ENCODE assay signal across 8 mouse cellular contexts in the genomic region with DNA sequence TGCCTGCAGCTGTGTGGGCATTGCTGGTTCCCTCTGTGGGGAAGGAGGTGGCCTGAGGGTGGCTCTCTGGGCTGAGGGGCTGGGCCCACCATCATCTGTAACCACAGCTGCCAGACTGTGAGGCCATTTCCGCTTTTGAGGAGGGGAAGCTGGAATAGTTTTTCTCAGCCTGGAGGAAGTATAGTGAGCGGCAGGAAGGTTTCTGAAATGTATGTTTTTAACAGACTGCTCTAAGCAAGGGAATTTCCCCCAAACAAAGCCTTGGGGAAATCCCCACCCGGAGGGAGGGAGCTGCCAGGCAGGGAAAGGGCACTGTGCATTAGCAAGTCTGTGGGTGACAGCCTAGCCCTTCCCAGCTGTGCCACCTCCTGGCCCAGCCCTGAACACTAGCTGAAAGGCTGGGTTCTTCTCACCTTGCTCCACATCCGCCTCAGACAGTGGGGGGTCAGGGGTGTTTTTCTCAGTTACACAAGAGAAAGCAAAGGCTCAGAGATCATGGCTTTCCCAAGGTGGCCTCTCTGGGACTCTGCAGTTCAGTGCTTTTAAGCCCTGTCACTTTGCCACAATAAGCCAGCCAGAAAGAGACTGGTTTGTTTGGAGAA. TPM values are rescaled to one million over a fixed set of nuclear protein-coding genes. Genes with fewer than 3 reads are reported as not detected.
A peak's percentile ranks its signal among the peaks of the same experiment; 100 is the strongest.
DNase-seq lines count a peak whose midpoint lies in the region; ATAC-seq and TF ChIP-seq lines count a peak whose summit lies in the region.

No protein-coding gene starts in this region.

- H3K4me3 ChIP-seq in forebrain, embryonic 13.5 days: no peak overlapping the region
- H3K4me3 ChIP-seq in hindbrain, embryonic 14.5 days (replicated peaks; ENCODE audit: low read length): no peak overlapping the region
- no peak overlapping the region for H3K4me3 ChIP-seq in liver, embryonic 14.5 days (ENCODE audit: insufficient read depth in 1 of 2, low read depth in 2 of 2, low read length in 2 of 2)

- no peak overlapping the region; the same call in 1 of the 2 replicates for H3K9ac ChIP-seq in forebrain, embryonic 13.5 days
- peak overlapping the region; percentile 19; the same call in 1 of the 2 replicates for H3K9ac ChIP-seq in hindbrain, embryonic 14.5 days
- H3K9ac ChIP-seq in liver, embryonic 14.5 days (replicated peaks): no peak overlapping the region

- 6% methylated on average over 4 of the region's 4 CpGs for WGBS in forebrain, embryonic 13.5 days
- WGBS in hindbrain, embryonic 14.5 days: 6% methylated on average over 4 of the region's 4 CpGs
- WGBS in liver, embryonic 14.5 days (ENCODE audit: insufficient replicate concordance): 6% methylated on average over 4 of the region's 4 CpGs

- no peaks in the 10 kb centered on the region for H3K36me3 ChIP-seq in forebrain, embryonic 13.5 days (ENCODE audit: poor library complexity, severe bottlenecking)
- H3K36me3 ChIP-seq in hindbrain, embryonic 14.5 days (replicated peaks; ENCODE audit: control insufficient read depth, insufficient read depth): no peaks in the 10 kb centered on the region
- no peaks in the 10 kb centered on the region for H3K36me3 ChIP-seq in liver, embryonic 14.5 days (replicated peaks; ENCODE audit: control insufficient read depth, insufficient read depth, low read depth)

- peak overlapping the region; percentile 10 for H3K4me2 ChIP-seq in forebrain, embryonic 13.5 days
- H3K4me2 ChIP-seq in hindbrain, embryonic 14.5 days (replicated peaks): 0 out of 2 replicates have a peak overlapping the region, but pooled peaks have one; percentile 6
- peak overlapping the region; percentile 38 for H3K4me2 ChIP-seq in liver, embryonic 14.5 days (ENCODE audit: low read depth)

- peak; percentile 20 for ATAC-seq in Patski
- peak; percentile 16; the same call in 1 of the 2 replicates for ATAC-seq in forebrain, embryonic 13.5 days
- ATAC-seq in hindbrain, embryonic 14.5 days (ENCODE audit: low FRiP score): peak; percentile 31; the same call in 1 of the 2 replicates
- peak; percentile 52 for ATAC-seq in liver, embryonic 14.5 days (ENCODE audit: insufficient read depth)

- no peak for TF ChIP-seq CTCF in Patski (IDR thresholded peaks at IDR 0.05)
- TF ChIP-seq CTCF in liver, embryonic 14.5 days (IDR thresholded peaks at IDR 0.05; ENCODE audit: low read depth): 0 out of 2 replicates have a peak, but pooled peaks have one; percentile 3

- POLR2A ChIA-PET in Patski (lab: Charles Lee): interaction anchor here (0.5 kb wide), 1 partner anchor 1288 kb away, joined by 14 read pairs; no protein-coding TSS in a partner anchor

- DNase-seq in CD4-positive helper T cell, adult 2 months (ENCODE audit: low read depth, low spot score): peak; percentile 95
- DNase-seq in Patski (ENCODE audit: low read depth, low spot score): no peak
- DNase-seq in hindbrain, embryonic 14.5 days (ENCODE audit: low spot score): no peak
- DNase-seq in liver, embryonic 14.5 days (ENCODE audit: low read depth in 3 of 3, low spot score in 3 of 3): peak in 2 of 3 experiments; percentile 18 to 36
- peak; percentile 93 to 97 for DNase-seq in natural killer cell, adult 2 months (ENCODE audit: low spot score in 2 of 2)
- no peak for DNase-seq in cerebellum, adult 9-10 months
- DNase-seq in cerebellum, adult 11-12 months: no peak

- H3K4me1 ChIP-seq in forebrain, embryonic 13.5 days: peaks cover 89% of the 10 kb centered on the region
- H3K4me1 ChIP-seq in hindbrain, embryonic 14.5 days (replicated peaks; ENCODE audit: control insufficient read depth, insufficient read depth, low read length): peaks cover 48% of the 10 kb centered on the region
- peaks cover 6 to 21% of the 10 kb centered on the region in 2 experiments; a peak in 3 of 4 replicates for H3K4me1 ChIP-seq in liver, embryonic 14.5 days (replicated peaks; ENCODE audit: control insufficient read depth in 2 of 2, insufficient read depth in 2 of 2, low read length in 1 of 2)

- TF ChIP-seq EP300 in liver, embryonic 14.5 days (IDR thresholded peaks at IDR 0.05; ENCODE audit: low read depth): no peak

- peak overlapping the region; percentile 71 for H3K27ac ChIP-seq in forebrain, embryonic 13.5 days
- H3K27ac ChIP-seq in hindbrain, embryonic 14.5 days: peak overlapping the region; percentile 74
- H3K27ac ChIP-seq in liver, embryonic 14.5 days: no peak overlapping the region; the same call in 1 of the 2 replicates

- H3K27me3 ChIP-seq in Patski: no peaks in the 10 kb centered on the region
- no peaks in the 10 kb centered on the region for H3K27me3 ChIP-seq in forebrain, embryonic 13.5 days
- no peaks in the 10 kb centered on the region for H3K27me3 ChIP-seq in hindbrain, embryonic 14.5 days (ENCODE audit: control insufficient read depth, insufficient read depth, low read length)
- H3K27me3 ChIP-seq in liver, embryonic 14.5 days (ENCODE audit: control insufficient read depth, insufficient read depth, low read length): no peaks in the 10 kb centered on the region

- H3K9me3 ChIP-seq in forebrain, embryonic 13.5 days (replicated peaks): no peaks in the 10 kb centered on the region
- no peaks in the 10 kb centered on the region for H3K9me3 ChIP-seq in hindbrain, embryonic 14.5 days (ENCODE audit: control insufficient read depth, low read length)
- H3K9me3 ChIP-seq in liver, embryonic 14.5 days (ENCODE audit: control insufficient read depth, low read length): no peaks in the 10 kb centered on the region

- CTCF ChIA-PET in Patski (lab: Charles Lee): interaction anchor here (0.9 kb wide), 1 partner anchor 30 kb away, joined by 3 read pairs; no protein-coding TSS in a partner anchor

- in situ Hi-C loops in Patski (cut with MboI; ENCODE audit: low pct_unique_long_range_greater_than_20kb): no loop called here

RNA-seq across cellular contexts. Expression of a gene that starts 31.2 kb away (rescaled TPM):
- polyA plus RNA-seq in Patski (2021): not detected
- 0.22 and 0.39 TPM in 2 replicates for polyA plus RNA-seq in forebrain, embryonic 13.5 days (2015; fragmentation: Nextera tagmentation; extraction: Ambion mirVana)
- not detected in 2 replicates for polyA plus RNA-seq in hindbrain, embryonic 14.5 days (2014; fragmentation: Nextera tagmentation; extraction: Ambion mirVana)
- polyA plus RNA-seq in liver, embryonic 14.5 days (2012; rRNA removed): 0.09 and 0.18 TPM in 2 replicates
- 0.09 TPM in 1 of 2 replicates, not detected in the other for polyA plus RNA-seq in liver, embryonic 14.5 days (2014; fragmentation: Nextera tagmentation; extraction: Ambion mirVana)

RNA-seq across cellular contexts. Expression of a gene that starts 47.7 kb away (rescaled TPM):
- 20.9 TPM for polyA plus RNA-seq in Patski (2021)
- polyA plus RNA-seq in forebrain, embryonic 13.5 days (2015; fragmentation: Nextera tagmentation; extraction: Ambion mirVana): 18.3 and 19.5 TPM in 2 replicates
- polyA plus RNA-seq in hindbrain, embryonic 14.5 days (2014; fragmentation: Nextera tagmentation; extraction: Ambion mirVana): 21.2 and 26.2 TPM in 2 replicates
- 6.3 and 7.5 TPM in 2 replicates for polyA plus RNA-seq in liver, embryonic 14.5 days (2012; rRNA removed)
- polyA plus RNA-seq in liver, embryonic 14.5 days (2014; fragmentation: Nextera tagmentation; extraction: Ambion mirVana): 12.6 and 14.2 TPM in 2 replicates

Comparison
In these comparisons a context has a peak if more than half of its experiments do, and no peak if none do; other contexts are left out.
1. DNase-seq: peak in CD4-positive helper T cell, adult 2 months (single experiment), liver, embryonic 14.5 days (2 of 3) and natural killer cell, adult 2 months (2 of 2); none in Patski (single experiment), hindbrain, embryonic 14.5 days (single experiment), cerebellum, adult 9-10 months (single experiment) and cerebellum, adult 11-12 months (single experiment).
2. Peak in every context shown above with its lines, with median percentiles within 50 percentile points of each other: ATAC-seq and H3K4me2 ChIP-seq.